Comparison of ENCODE assay signal across 1 mouse cellular context in genomic region chr11:44899554-44899953, GRCm38 (mm10).
TF ChIP-seq lines count a peak whose summit lies in the region.

No protein-coding gene starts in this region.

TF ChIP-seq in CH12.LX, 34 proteins besides CTCF, POLR2A, EP300 and RAD21 (continued from another document):
- TF ChIP-seq USF1 (IDR thresholded peaks at IDR 0.05; ENCODE audit: low read depth, low read length) (no peak), PAX5 (IDR thresholded peaks at IDR 0.05; ENCODE audit: low read length) (no peak), ZMIZ1 (IDR thresholded peaks at IDR 0.05; ENCODE audit: low read depth, low read length) (no peak)
